Mouse (Mus musculus): ENCODE data around the gene Olig3. TPM values are rescaled to one million over a fixed set of nuclear protein-coding genes. Genes with fewer than 3 reads are reported as not detected.

The Olig3 gene
- polyA plus RNA-seq, 1 experiment from 2014 or later = not detected

GRCm38 (mm10) chr10:19357848-19358247, 1.5 kb downstream of the Olig3 start:
- ATAC-seq (replicated peaks; ENCODE audit: low FRiP score) = no peak
- WGBS = 38% methylated on average over 5 of the region's 5 CpGs

DNA sequence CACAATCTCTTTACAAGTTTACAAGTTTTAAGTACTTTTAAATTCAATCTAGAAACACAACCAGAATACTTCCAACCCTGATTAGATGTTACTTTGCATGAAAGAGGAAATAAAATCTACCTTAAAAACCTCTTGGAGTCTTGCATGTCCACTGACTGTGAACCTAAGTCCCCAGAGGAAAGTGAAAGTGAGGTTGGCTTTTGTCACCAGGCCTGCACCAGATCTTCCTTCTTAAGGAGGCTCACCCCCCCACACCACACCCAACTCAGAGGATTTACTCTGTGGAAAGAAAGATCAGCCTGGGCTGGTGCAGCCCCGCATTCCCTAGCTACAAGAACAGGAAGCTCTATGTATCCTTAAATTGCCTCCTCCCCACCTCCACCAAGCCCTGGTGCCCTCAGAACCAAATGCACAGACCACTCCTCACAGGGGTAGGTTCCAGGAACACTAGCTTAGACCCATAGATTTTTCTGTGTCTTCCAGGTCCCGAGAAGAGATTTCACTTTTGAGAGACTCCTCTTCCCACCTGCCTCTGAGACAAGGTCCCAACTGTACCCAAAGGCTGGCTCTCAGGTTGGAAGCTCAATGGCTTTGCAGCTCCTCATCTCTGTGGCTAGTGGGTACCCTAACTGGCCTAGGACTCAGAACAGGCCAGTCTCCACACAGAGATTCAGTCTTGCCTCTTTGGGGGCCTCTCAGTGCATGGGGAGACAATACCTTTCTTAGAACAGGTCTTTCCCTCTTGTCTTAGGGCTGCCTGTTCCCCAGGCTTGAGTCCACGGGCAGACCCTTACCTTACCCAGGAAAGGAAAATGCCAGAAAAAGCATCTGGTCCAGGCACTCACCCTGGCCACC, 4.3 kb downstream of the Olig3 start:
- Histone ChIP-seq H3K27ac (ENCODE audit: low read depth, low read length) (no peak overlapping the region), H3K27me3 (replicated peaks; ENCODE audit: control insufficient read depth, insufficient read depth, low read length) (peaks cover 90% of the 10 kb centered on the region), H3K4me2 (no peak overlapping the region), H3K4me3 (ENCODE audit: low read depth, low read length) (no peak overlapping the region), H3K36me3 (ENCODE audit: control insufficient read depth, insufficient read depth, low read length) (no peaks in the 10 kb centered on the region), H3K4me1 (replicated peaks; ENCODE audit: control insufficient read depth, insufficient read depth, low read length) (no peaks in the 10 kb centered on the region), H3K9ac (ENCODE audit: low read depth, low read length) (no peak overlapping the region), H3K9me3 (ENCODE audit: control insufficient read depth, low read length) (no peaks in the 10 kb centered on the region)
- DNase-seq (ENCODE audit: low spot score) = no peak
- WGBS = 18% methylated on average over 3 of the region's 3 CpGs
- ATAC-seq (replicated peaks; ENCODE audit: low FRiP score) = no peak

More at GRCm38 (mm10) chr10:19357848-19358247, 1.5 kb downstream of the Olig3 start:
- H3K36me3 ChIP-seq (ENCODE audit: control insufficient read depth, insufficient read depth, low read length) = no peaks in the 10 kb centered on the region
- peaks cover 100% of the 10 kb centered on the region for H3K27me3 ChIP-seq (replicated peaks; ENCODE audit: control insufficient read depth, insufficient read depth, low read length)
- H3K9me3 ChIP-seq (ENCODE audit: control insufficient read depth, low read length) = no peaks in the 10 kb centered on the region
- no peak for DNase-seq (ENCODE audit: low spot score)
- no peaks in the 10 kb centered on the region; the same call in 1 of the 2 replicates for H3K4me1 ChIP-seq (replicated peaks; ENCODE audit: control insufficient read depth, insufficient read depth, low read length)
- no peak overlapping the region for H3K9ac ChIP-seq (ENCODE audit: low read depth, low read length)
- no peak overlapping the region for H3K27ac ChIP-seq (ENCODE audit: low read depth, low read length)
- no peak overlapping the region for H3K4me2 ChIP-seq
- H3K4me3 ChIP-seq (ENCODE audit: low read depth, low read length) = no peak overlapping the region

DNA sequence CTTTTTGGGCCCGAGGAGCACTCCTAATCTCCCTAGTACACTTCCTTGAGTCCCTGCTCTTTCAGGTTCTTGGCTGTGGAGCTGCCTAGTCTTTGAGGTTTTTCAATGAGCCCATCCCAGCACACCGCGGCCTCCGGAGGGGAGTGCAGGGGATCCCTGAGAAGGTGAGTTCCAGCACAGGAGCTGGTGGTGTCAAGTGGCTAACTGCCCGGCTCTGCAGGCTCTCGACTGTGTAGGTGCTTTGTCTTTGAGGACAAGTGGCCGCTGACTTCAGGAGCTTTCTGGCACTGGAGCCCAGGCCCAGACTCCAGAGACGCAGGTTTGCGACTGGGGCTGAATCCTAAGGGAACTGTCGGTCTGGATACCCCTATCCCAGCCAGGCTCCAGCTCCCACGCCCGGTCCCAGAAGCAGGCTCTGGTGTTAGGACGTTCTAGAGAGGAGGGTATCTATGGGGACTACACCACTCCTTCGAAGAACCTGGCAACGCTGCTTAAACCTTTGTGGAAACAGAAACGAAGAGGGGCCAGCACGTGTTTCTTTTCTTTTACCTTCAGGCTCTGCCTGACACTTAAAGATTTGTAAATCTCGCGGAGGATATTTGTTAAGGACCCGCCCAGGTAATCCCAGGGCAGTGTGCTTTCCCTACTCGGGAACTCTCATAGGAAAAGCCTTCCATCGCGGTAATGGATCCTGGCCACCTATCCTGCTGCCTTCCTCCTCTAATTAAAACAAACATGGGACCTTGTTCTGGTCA, 5.4 kb downstream of the Olig3 start:
- WGBS = 4% methylated on average over 23 of the region's 23 CpGs
- no peak overlapping the region for H3K4me2 ChIP-seq
- peaks cover 80% of the 10 kb centered on the region for H3K27me3 ChIP-seq (replicated peaks; ENCODE audit: control insufficient read depth, insufficient read depth, low read length)
- no peak overlapping the region for H3K9ac ChIP-seq (ENCODE audit: low read depth, low read length)
- DNase-seq (ENCODE audit: low spot score) (no peak), ATAC-seq (replicated peaks; ENCODE audit: low FRiP score) (no peak)
- no peaks in the 10 kb centered on the region for H3K9me3 ChIP-seq (ENCODE audit: control insufficient read depth, low read length)
- no peak overlapping the region for H3K27ac ChIP-seq (ENCODE audit: low read depth, low read length)
- no peak overlapping the region for H3K4me3 ChIP-seq (ENCODE audit: low read depth, low read length)
- no peaks in the 10 kb centered on the region for H3K4me1 ChIP-seq (replicated peaks; ENCODE audit: control insufficient read depth, insufficient read depth, low read length)
- H3K36me3 ChIP-seq (ENCODE audit: control insufficient read depth, insufficient read depth, low read length) = no peaks in the 10 kb centered on the region

GRCm38 (mm10) chr10:19362294-19362590, 5.9 kb downstream of the Olig3 start:
- DNase-seq (ENCODE audit: low spot score) (no peak), ATAC-seq (replicated peaks; ENCODE audit: low FRiP score) (no peak)
- H3K36me3 ChIP-seq (ENCODE audit: control insufficient read depth, insufficient read depth, low read length) = no peaks in the 10 kb centered on the region
- 2% methylated on average over 8 of the region's 8 CpGs for WGBS
- H3K4me1 ChIP-seq (replicated peaks; ENCODE audit: control insufficient read depth, insufficient read depth, low read length) = no peaks in the 10 kb centered on the region
- H3K4me3 ChIP-seq (ENCODE audit: low read depth, low read length) = no peak overlapping the region
- H3K27me3 ChIP-seq (replicated peaks; ENCODE audit: control insufficient read depth, insufficient read depth, low read length) = peaks cover 74% of the 10 kb centered on the region
- H3K4me2 ChIP-seq = no peak overlapping the region
- H3K9me3 ChIP-seq (ENCODE audit: control insufficient read depth, low read length) = no peaks in the 10 kb centered on the region
- H3K27ac ChIP-seq (ENCODE audit: low read depth, low read length) = no peak overlapping the region
- no peak overlapping the region for H3K9ac ChIP-seq (ENCODE audit: low read depth, low read length)

DNA sequence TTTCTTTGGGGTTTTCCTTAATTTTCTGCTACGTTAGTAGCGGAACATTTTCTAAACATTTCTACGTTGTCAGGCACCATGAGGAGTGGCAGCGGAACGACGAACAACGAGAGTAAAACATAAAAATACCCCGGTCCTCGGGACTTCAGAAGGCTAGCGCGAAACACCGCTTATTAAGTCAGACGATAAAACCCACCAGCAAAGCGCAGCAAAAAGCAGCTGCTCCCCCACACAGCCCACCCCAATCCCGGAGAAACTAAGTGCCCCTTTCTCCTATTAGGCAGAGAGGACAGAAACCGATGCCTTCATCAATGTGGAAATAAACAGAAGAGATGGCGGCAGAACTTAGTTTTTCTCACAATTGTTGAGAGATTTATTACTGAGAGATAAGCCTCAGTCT, 6.5 kb downstream of the Olig3 start:
- Histone ChIP-seq H3K9ac (ENCODE audit: low read depth, low read length) (no peak overlapping the region), H3K9me3 (ENCODE audit: control insufficient read depth, low read length) (no peaks in the 10 kb centered on the region), H3K27ac (ENCODE audit: low read depth, low read length) (no peak overlapping the region), H3K27me3 (replicated peaks; ENCODE audit: control insufficient read depth, insufficient read depth, low read length) (peaks cover 68% of the 10 kb centered on the region), H3K4me3 (ENCODE audit: low read depth, low read length) (no peak overlapping the region), H3K36me3 (ENCODE audit: control insufficient read depth, insufficient read depth, low read length) (no peaks in the 10 kb centered on the region), H3K4me2 (peak overlapping the region; percentile 37), H3K4me1 (replicated peaks; ENCODE audit: control insufficient read depth, insufficient read depth, low read length) (no peaks in the 10 kb centered on the region)
- 8% methylated on average over 17 of the region's 17 CpGs for WGBS
- DNase-seq (ENCODE audit: low spot score) (no peak), ATAC-seq (replicated peaks; ENCODE audit: low FRiP score) (no peak)

DNA sequence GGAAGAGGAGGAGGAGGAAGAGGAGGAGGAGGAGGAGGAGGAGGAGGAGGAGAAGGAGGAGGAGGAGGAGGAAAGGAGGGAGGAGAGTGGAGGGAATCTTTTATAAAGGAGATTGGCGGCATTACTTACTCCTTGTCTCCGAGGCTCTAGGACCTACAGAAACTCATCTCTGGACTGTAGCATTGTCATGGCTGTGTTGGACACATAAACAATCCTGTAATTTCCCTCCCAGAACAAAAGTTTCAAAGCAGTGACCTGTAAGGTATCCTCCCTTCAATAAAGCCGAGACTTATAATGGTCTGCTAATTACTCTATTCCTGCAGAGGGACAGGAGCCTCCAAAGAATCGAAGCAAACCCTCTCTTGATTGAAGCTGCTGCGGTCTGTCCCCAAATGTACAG, 7.0 kb downstream of the Olig3 start:
- H3K9me3 ChIP-seq (ENCODE audit: control insufficient read depth, low read length) = no peaks in the 10 kb centered on the region
- DNase-seq (ENCODE audit: low spot score) (no peak), ATAC-seq (replicated peaks; ENCODE audit: low FRiP score) (no peak)
- peaks cover 63% of the 10 kb centered on the region for H3K27me3 ChIP-seq (replicated peaks; ENCODE audit: control insufficient read depth, insufficient read depth, low read length)
- H3K4me3 ChIP-seq (ENCODE audit: low read depth, low read length) = no peak overlapping the region
- no peak overlapping the region for H3K9ac ChIP-seq (ENCODE audit: low read depth, low read length)
- no peaks in the 10 kb centered on the region for H3K36me3 ChIP-seq (ENCODE audit: control insufficient read depth, insufficient read depth, low read length)
- H3K27ac ChIP-seq (ENCODE audit: low read depth, low read length) = no peak overlapping the region
- no peaks in the 10 kb centered on the region for H3K4me1 ChIP-seq (replicated peaks; ENCODE audit: control insufficient read depth, insufficient read depth, low read length)
- H3K4me2 ChIP-seq = no peak overlapping the region
- WGBS = 14% methylated on average over 5 of the region's 5 CpGs

- WGBS = 76% methylated on average over 9 of the region's 9 CpGs
- ATAC-seq (replicated peaks; ENCODE audit: low FRiP score) (no peak), DNase-seq (ENCODE audit: low spot score) (no peak)
These were observed 12.8 kb downstream of the Olig3 start for GRCm38 (mm10) chr10:19369143-19369542.

DNA sequence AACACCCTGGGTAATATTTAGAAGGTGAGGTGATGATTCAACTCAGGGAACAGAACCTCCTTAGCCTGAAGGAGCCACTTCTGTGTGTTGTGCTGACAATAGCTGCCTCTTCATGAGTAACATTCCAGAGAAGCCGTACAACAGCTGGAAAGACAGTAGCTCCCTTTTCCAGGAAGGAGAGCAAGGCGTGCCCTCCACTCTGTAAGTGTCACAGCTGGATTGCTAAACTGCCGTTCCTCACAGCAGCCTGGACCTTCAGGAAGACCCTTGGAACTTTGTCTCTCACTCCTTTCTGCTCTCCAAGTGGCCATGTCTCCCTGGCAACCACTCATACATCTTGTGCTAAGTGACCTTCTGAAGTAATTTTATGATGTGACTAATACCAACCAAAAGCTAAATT, 13.8 kb downstream of the Olig3 start:
- no peak overlapping the region for H3K9ac ChIP-seq (ENCODE audit: low read depth, low read length)

More at GRCm38 (mm10) chr10:19369143-19369542, 12.8 kb downstream of the Olig3 start:
- Histone ChIP-seq H3K36me3 (ENCODE audit: control insufficient read depth, insufficient read depth, low read length) (no peaks in the 10 kb centered on the region), H3K4me3 (ENCODE audit: low read depth, low read length) (no peak overlapping the region), H3K4me1 (replicated peaks; ENCODE audit: control insufficient read depth, insufficient read depth, low read length) (no peaks in the 10 kb centered on the region), H3K27ac (ENCODE audit: low read depth, low read length) (no peak overlapping the region), H3K9me3 (ENCODE audit: control insufficient read depth, low read length) (no peaks in the 10 kb centered on the region), H3K4me2 (no peak overlapping the region), H3K27me3 (replicated peaks; ENCODE audit: control insufficient read depth, insufficient read depth, low read length) (peaks cover 9% of the 10 kb centered on the region), H3K9ac (ENCODE audit: low read depth, low read length) (no peak overlapping the region)

More for the DNA sequence above, 13.8 kb downstream of the Olig3 start:
- no peaks in the 10 kb centered on the region for H3K36me3 ChIP-seq (ENCODE audit: control insufficient read depth, insufficient read depth, low read length)
- WGBS = 85% methylated on average over 3 of the region's 3 CpGs
- DNase-seq (ENCODE audit: low spot score) = no peak
- no peaks in the 10 kb centered on the region for H3K27me3 ChIP-seq (replicated peaks; ENCODE audit: control insufficient read depth, insufficient read depth, low read length)
- H3K27ac ChIP-seq (ENCODE audit: low read depth, low read length) = no peak overlapping the region
- H3K4me1 ChIP-seq (replicated peaks; ENCODE audit: control insufficient read depth, insufficient read depth, low read length) = no peaks in the 10 kb centered on the region
- H3K4me2 ChIP-seq = no peak overlapping the region
- ATAC-seq (replicated peaks; ENCODE audit: low FRiP score) = no peak
- no peak overlapping the region for H3K4me3 ChIP-seq (ENCODE audit: low read depth, low read length)
- no peaks in the 10 kb centered on the region for H3K9me3 ChIP-seq (ENCODE audit: control insufficient read depth, low read length)

All from liver, embryonic 11.5 days (tissue).